Mouse (Mus musculus): Measurements from ENCODE around the gene Kpna4.
A peak's percentile ranks its signal among the peaks of the same experiment; 100 is the strongest.
"Not testable (repeated sequence)": the region's sequence is repeated elsewhere in the genome, so short reads cannot be mapped to it uniquely, and the experiment has no call there.

Gene Kpna4

DNA sequence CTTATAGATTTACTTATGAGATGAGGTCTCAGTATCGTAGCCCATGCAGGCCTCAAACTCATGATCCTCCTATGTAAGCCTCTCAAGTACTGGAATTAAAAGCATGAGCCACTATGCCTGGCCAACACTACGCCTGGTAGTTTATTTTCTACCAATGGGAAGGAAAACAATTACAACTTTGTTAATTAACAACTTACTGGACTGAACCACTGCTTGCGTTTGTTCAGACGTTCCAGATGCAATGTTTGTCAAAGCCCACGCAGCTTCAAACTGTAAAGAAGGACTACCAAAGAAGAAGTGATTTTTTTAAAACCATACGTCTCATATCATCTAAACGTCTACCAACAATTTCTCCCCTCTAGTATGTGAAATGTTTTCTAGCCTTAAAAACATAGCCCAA, 32.5 kb downstream of the Kpna4 start:
- DNase-seq = no peak

DNA sequence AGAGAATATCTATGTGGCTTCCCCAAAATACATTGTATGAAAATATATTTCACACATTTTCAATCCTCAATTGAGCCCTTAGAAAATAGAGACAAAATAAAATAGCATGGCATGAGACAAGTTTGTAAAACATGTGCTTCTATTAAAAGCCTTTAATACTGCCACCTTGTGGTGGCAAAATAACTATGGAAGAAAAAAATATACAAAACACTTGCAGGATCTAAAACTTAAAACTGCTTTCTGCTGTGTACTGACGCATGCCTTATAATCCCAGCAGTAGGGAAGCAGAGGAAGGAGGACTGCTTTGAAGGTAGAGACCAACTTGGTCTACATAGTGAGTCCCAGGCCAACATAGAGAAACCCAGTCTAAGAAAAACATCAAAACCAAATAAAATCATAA, 62.9 kb downstream of the Kpna4 start:
- DNase-seq = no peak

GRCm38 (mm10) chr3:69062764-69063163, 64.1 kb downstream of the Kpna4 start:
- no peak for DNase-seq

DNA sequence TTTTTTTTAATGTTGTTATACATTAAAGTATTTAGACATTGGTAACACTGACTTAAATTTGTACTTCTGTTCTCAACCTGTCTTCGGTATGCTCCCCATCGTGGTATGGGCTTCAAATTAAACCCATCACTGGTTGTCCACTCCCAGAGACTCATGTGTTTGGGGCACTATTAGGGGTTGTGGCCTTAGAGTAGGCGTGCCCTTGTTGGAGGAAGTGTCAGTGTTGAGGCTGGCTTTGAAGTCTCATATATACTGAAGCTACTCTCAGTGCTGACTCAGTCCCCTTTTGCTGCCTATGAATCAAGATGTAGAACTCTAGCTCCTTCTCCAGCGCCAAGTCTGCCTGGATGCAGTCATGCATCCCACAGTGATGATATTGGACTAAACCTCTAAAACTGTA, 66.2 kb downstream of the Kpna4 start:
- no peak for DNase-seq

DNA sequence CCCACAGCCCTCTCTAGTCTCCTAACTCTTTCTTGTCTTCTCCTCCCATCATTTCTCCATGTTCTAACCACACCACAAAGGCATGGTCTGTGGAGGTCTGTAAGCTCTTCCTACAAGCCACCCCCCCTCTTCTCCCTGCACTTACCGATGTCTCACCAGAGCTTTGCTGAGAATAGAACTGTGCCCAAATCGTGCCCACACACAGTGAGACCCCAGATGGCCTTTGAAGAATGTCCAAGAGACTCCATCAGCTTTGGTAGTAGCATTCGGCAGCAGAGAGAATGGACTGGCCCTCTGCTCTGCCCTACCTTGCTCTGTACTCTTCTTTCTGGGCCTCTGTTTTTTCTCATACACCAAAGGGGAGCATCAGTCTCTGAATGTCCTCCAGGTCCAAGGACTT, 71.0 kb downstream of the Kpna4 start:
- no peak for DNase-seq

- no peak for DNase-seq
Measured at GRCm38 (mm10) chr3:69054760-69055432, 72.0 kb downstream of the Kpna4 start.

DNA sequence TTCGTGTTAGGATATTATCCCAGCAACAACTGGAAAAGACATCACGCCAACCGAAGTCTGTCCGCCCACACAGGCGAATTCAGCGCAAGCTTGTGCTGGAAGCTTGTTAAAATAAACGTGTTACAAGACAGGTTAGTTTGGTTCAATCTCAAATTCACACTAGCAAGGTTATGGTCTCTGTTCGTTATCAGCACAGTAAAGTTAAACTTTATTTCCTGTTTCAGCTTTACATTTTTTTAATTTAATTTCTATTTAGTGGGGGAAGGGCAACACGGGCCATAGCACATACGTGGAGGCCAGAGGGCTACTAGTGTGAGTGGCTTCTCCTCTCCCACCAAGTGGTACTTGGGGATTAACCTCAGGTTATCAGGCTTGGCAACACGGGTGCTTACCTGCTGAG, 75.0 kb downstream of the Kpna4 start:
- DNase-seq = no peak

GRCm38 (mm10) chr3:69049011-69049410, 77.9 kb downstream of the Kpna4 start:
- no peak for DNase-seq

GRCm38 (mm10) chr3:69047684-69048083, 79.2 kb downstream of the Kpna4 start:
- DNase-seq = no peak

GRCm38 (mm10) chr3:69046509-69046908, 80.4 kb downstream of the Kpna4 start:
- DNase-seq = no peak

DNA sequence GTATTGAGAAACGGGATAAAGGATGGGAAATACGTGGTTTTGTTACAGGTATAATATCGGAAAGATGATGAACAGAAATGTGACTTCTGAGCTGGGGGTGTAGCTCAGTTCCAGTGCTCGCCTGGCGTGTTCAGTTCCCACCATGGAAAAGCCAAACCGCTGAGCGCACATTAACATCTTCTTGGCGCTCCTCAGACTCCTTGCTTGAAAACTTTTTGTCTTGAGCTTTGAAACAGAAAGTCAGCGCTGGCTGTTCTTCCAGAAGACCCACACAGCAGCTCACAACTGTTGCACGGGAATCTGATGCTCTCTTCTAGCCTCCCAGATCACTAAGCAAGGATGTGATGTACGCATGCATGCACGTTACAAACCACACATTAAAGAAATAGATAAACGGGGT, 81.2 kb downstream of the Kpna4 start:
- no peak for DNase-seq

GRCm38 (mm10) chr3:69045400-69045703, 81.6 kb downstream of the Kpna4 start:
- DNase-seq = no peak

DNA sequence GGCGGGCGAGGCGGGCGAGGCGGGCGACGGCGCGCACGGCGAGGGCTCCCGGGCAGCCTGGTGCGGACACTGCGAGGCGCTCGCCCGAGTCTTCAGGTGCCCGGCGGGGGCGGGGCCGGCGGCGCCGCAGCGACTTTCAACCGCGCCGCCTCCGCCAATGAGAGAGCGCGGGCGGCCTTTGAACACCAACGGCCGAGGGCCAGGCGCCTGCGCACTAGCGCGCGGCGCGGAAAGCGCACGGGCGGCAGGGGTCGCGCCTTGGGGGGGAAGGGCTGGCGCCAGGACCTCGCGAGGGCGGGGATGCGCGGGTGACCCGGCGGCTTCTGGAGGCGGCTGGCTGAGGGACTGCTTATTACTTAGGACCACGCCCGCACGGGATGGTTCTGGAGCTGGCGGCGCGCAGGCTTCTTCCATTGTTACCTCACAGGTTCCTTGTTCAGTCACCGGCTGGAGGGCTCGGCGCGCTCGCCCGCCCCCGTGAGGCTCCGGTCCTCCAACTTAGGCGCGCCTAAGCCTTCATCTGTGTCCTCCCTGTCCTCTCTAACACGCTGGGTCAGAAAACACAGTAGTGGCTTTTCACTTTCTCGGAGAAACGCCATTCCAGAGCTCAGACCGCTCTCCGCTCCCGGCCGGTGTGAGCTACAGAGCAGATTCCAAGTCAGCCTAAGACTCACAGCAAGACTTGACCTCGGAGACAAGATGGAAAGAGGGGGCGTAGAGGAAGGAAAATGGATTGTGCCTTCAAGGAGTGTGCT, 82.1 kb downstream of the Kpna4 start, which contains the start of gene Trim59:
Gene Trim59, minus strand, starts transcription at position 111 of the 755 bp plus-strand sequence.
- DNase-seq = peak; percentile 94

DNA sequence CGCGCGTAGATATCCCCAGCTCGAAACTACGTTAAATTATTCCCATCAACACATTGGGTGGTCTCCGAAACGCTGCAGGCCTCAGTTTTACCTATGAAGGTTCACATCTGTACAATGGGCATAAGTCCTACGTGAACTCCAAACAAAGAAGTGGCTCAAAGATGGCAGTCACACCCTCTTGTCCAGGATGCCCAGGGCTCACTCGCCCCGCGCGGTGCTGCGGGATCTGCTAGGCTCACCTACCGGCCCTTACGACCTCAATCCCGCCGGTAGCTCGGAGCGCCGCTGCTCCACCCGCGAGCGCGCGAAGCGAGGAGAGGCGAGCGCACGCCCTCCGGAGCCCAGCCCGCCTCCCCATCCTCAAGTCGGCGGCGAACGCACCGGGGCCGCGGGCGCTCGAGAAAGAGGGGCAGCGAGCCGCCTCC, 82.7 kb downstream of the Kpna4 start:
- no peak for DNase-seq

GRCm38 (mm10) chr3:69041298-69041697, 85.6 kb downstream of the Kpna4 start:
- DNase-seq = no peak

DNA sequence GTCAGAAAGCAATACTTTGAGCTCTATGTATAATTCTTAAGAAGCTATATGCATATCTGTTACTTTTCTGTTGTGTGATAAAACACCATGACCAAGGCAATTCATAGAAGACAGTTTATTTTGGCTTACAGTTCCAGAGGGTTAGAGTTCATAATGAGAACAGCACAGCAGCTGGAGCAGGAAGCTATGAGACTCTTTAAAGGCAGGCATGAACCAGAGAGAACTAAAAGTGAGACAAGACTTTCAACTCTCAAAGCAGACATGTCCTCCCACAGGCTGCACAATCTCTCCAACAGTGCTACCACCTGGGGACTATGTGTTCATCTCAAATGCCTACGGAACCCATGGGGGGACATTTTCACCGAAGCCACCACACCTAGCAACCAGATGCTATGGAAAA, 86.8 kb downstream of the Kpna4 start:
- DNase-seq = no peak

- DNase-seq = peak; percentile 28
Measured at GRCm38 (mm10) chr3:69026133-69026783, 100.7 kb downstream of the Kpna4 start.

- no peak for DNase-seq
Measured at GRCm38 (mm10) chr3:69020764-69021163, 106.1 kb downstream of the Kpna4 start.

DNA sequence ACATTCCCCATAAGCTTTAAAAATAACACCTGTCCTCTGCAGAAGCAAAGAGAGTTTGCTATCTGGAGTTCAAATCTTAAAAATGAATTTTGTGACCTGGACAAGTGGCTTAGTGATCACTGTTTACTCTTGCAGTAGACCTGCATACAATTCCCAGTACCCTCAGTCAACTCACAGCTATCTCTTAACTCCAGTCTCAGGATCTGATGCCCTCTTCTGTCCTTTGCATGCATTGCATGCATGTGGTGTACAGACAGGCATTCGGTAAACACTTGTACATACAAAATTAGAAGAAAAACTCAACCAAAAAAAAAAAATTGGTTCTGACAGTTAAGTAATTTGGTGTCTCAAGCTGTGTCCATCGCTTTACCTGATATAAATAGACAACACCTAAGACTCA, 106.6 kb downstream of the Kpna4 start:
- peak; percentile 57 for DNase-seq

GRCm38 (mm10) chr3:69018635-69019034, 108.3 kb downstream of the Kpna4 start:
- DNase-seq = not testable (repeated sequence)

- DNase-seq = no peak
Measured at GRCm38 (mm10) chr3:69017181-69017580, 109.7 kb downstream of the Kpna4 start.
